Mouse (Mus musculus) myocyte (in vitro differentiated cells): ENCODE measurements at regions not wholly inside any gene's neighbourhood (a gene's known extent, or its start where the extent isn't known, plus 50 kb on each side); places are given as distances from the start of the nearest gene placed in this dataset.
A peak's percentile ranks its signal among the peaks of the same experiment; 100 is the strongest.

Experiments
- H3K27me3 ChIP-seq: one replicate; pipeline ENCODE4 v1.6.1; 2011; ENCODE audit not compliant: control insufficient read depth, insufficient read depth, insufficient read length
- H3K36me3 ChIP-seq: one replicate; pipeline ENCODE4 v1.6.1; 2011; ENCODE audit not compliant: control insufficient read depth, insufficient read depth
- H3K4me2 ChIP-seq: one replicate; pipeline ENCODE4 v1.6.1; 2011; ENCODE audit warnings: low read depth, control low read depth
- H3K4me3 ChIP-seq: one replicate; pipeline ENCODE4 v1.5.1; 2011; ENCODE audit warnings: mild to moderate bottlenecking, control low read depth, moderate library complexity
- H3K79me2 ChIP-seq: one replicate; pipeline ENCODE4 v1.6.1; 2011; ENCODE audit not compliant: control insufficient read depth, insufficient read depth
- H3ac ChIP-seq: one replicate; pipeline ENCODE4 v1.6.1; 2011; ENCODE audit not compliant: control insufficient read depth, insufficient read length
- CEBPB ChIP-seq: IDR thresholded peaks from 2 replicates; pipeline ENCODE4 v1.6.1; 2011; ENCODE audit warnings: mild to moderate bottlenecking, moderate library complexity; ENCODE audit not compliant: poor library complexity, insufficient read depth, severe bottlenecking
- E2F4 ChIP-seq: IDR thresholded peaks from one replicate; pipeline ENCODE4 v1.6.1; 2011; ENCODE audit warnings: mild to moderate bottlenecking, control low read depth, moderate library complexity; ENCODE audit not compliant: insufficient read depth
- MAX ChIP-seq: IDR thresholded peaks from one replicate; pipeline ENCODE4 v1.6.1; 2011; ENCODE audit warnings: low read depth, mild to moderate bottlenecking, control low read depth
- MYOD1 ChIP-seq, 3 experiments: IDR thresholded peaks; one replicate each; pipeline ENCODE4 v1.6.1; 2011; ENCODE audit warnings: control low read depth in 2 of 3, low read depth in 2 of 3, mild to moderate bottlenecking in 2 of 3, moderate library complexity in 1 of 3; ENCODE audit not compliant: insufficient read length in 2 of 3, control insufficient read depth in 1 of 3
- MYOG ChIP-seq, 3 experiments: IDR thresholded peaks; one replicate each; pipeline ENCODE4 v1.6.1; 2011; ENCODE audit warnings: control low read depth in 2 of 3, low read depth in 2 of 3, mild to moderate bottlenecking in 2 of 3; ENCODE audit not compliant: insufficient read length in 2 of 3, control insufficient read depth in 1 of 3, insufficient read depth in 1 of 3
- POLR2A ChIP-seq: IDR thresholded peaks from one replicate; pipeline ENCODE4 v1.6.1; 2011; ENCODE audit warnings: low read depth, mild to moderate bottlenecking, control low read depth, moderate library complexity; ENCODE audit not compliant: insufficient read length
- POLR2AphosphoS2 ChIP-seq: IDR thresholded peaks from one replicate; pipeline ENCODE4 v1.6.1; 2011; ENCODE audit warnings: low read depth, control low read depth; ENCODE audit not compliant: insufficient read length
- REST ChIP-seq: IDR thresholded peaks from one replicate; pipeline ENCODE4 v1.6.1; 2011; ENCODE audit warnings: mild to moderate bottlenecking, control low read depth, moderate library complexity; ENCODE audit not compliant: insufficient read depth, insufficient read length
- SRF ChIP-seq: IDR thresholded peaks from one replicate; pipeline ENCODE4 v1.6.1; 2011; ENCODE audit warnings: low read depth; ENCODE audit not compliant: control insufficient read depth, insufficient read length
- TCF12 ChIP-seq: IDR thresholded peaks from one replicate; pipeline ENCODE4 v1.6.1; 2011; ENCODE audit warnings: mild to moderate bottlenecking, control low read depth; ENCODE audit not compliant: poor library complexity, insufficient read depth, severe bottlenecking
- TCF3 ChIP-seq: IDR thresholded peaks from one replicate; pipeline ENCODE4 v1.6.1; 2011; ENCODE audit warnings: low read depth, control low read depth; ENCODE audit not compliant: insufficient read length
- USF1 ChIP-seq: IDR thresholded peaks from one replicate; pipeline ENCODE4 v1.6.1; 2011; ENCODE audit warnings: low read depth, mild to moderate bottlenecking, control low read depth, moderate library complexity

- no peak overlapping the region for H3ac ChIP-seq
- TF ChIP-seq POLR2AphosphoS2 (no peak), MYOD1 (IDR thresholded peaks at IDR 0.05; ENCODE audit: control insufficient read depth in 1 of 3, insufficient read length in 2 of 3, low read depth in 2 of 3) (no peak), E2F4 (no peak), TCF3 (no peak), USF1 (no peak), TCF12 (no peak), CEBPB (no peak), MYOG (IDR thresholded peaks at IDR 0.05; ENCODE audit: control insufficient read depth in 1 of 3, insufficient read depth in 1 of 3, insufficient read length in 2 of 3, low read depth in 2 of 3) (no peak), REST (no peak), SRF (no peak), POLR2A (no peak), MAX (no peak)
- no peaks in the 10 kb centered on the region for H3K79me2 ChIP-seq
- no peaks in the 10 kb centered on the region for H3K36me3 ChIP-seq
- H3K4me3 ChIP-seq, result no peak overlapping the region
- H3K4me2 ChIP-seq, result no peak overlapping the region
- no peaks in the 10 kb centered on the region for H3K27me3 ChIP-seq
These were observed 68.3 kb downstream of the Cd83 start for GRCm38 (mm10) chr13:43852888-43853287.

GRCm38 (mm10) chr13:43854973-43855372 is 70.4 kb downstream of the Cd83 start:
- Histone ChIP-seq H3K27me3 (no peaks in the 10 kb centered on the region), H3K79me2 (no peaks in the 10 kb centered on the region)

GRCm38 (mm10) chr13:43860932-43861331 is 76.4 kb downstream of the Cd83 start:
- no peaks in the 10 kb centered on the region for H3K27me3 ChIP-seq
- TF ChIP-seq MYOD1 (IDR thresholded peaks at IDR 0.05; ENCODE audit: control insufficient read depth in 1 of 3, insufficient read length in 2 of 3, low read depth in 2 of 3) (no peak), POLR2A (no peak), TCF12 (no peak), USF1 (no peak), CEBPB (no peak), SRF (no peak), E2F4 (no peak), REST (no peak), TCF3 (no peak), POLR2AphosphoS2 (no peak), MAX (no peak), MYOG (IDR thresholded peaks at IDR 0.05; ENCODE audit: control insufficient read depth in 1 of 3, insufficient read depth in 1 of 3, insufficient read length in 2 of 3, low read depth in 2 of 3) (no peak)
- H3ac ChIP-seq, result no peak overlapping the region
- no peak overlapping the region for H3K4me2 ChIP-seq
- no peaks in the 10 kb centered on the region for H3K36me3 ChIP-seq
- no peak overlapping the region for H3K4me3 ChIP-seq
- no peaks in the 10 kb centered on the region for H3K79me2 ChIP-seq

More at GRCm38 (mm10) chr13:43854973-43855372, 70.4 kb downstream of the Cd83 start:
- TF ChIP-seq SRF (no peak), TCF12 (no peak), POLR2A (no peak), CEBPB (no peak), USF1 (no peak), MYOD1 (IDR thresholded peaks at IDR 0.05; ENCODE audit: control insufficient read depth in 1 of 3, insufficient read length in 2 of 3, low read depth in 2 of 3) (no peak), E2F4 (no peak), TCF3 (no peak), MYOG (IDR thresholded peaks at IDR 0.05; ENCODE audit: control insufficient read depth in 1 of 3, insufficient read depth in 1 of 3, insufficient read length in 2 of 3, low read depth in 2 of 3) (no peak), REST (no peak)
- no peak overlapping the region for H3K4me3 ChIP-seq
- no peak overlapping the region for H3K4me2 ChIP-seq
- H3ac ChIP-seq, result no peak overlapping the region
- no peaks in the 10 kb centered on the region for H3K36me3 ChIP-seq

- Histone ChIP-seq H3K4me3 (no peak overlapping the region), H3K36me3 (no peaks in the 10 kb centered on the region), H3K27me3 (no peaks in the 10 kb centered on the region), H3K4me2 (no peak overlapping the region), H3ac (no peak overlapping the region), H3K79me2 (no peaks in the 10 kb centered on the region)
- TF ChIP-seq MYOG (IDR thresholded peaks at IDR 0.05; ENCODE audit: control insufficient read depth in 1 of 3, insufficient read depth in 1 of 3, insufficient read length in 2 of 3, low read depth in 2 of 3) (peak in 1 of 3 experiments; percentile 39), MAX (no peak), REST (no peak), MYOD1 (IDR thresholded peaks at IDR 0.05; ENCODE audit: control insufficient read depth in 1 of 3, insufficient read length in 2 of 3, low read depth in 2 of 3) (peak in 2 of 3 experiments; percentile 30 to 76), TCF12 (no peak)
These were observed 76.8 kb downstream of the Cd83 start for GRCm38 (mm10) chr13:43861424-43861823.

GRCm38 (mm10) chr13:43862056-43862455 is 77.5 kb downstream of the Cd83 start:
- H3K4me2 ChIP-seq, result no peak overlapping the region
- no peaks in the 10 kb centered on the region for H3K79me2 ChIP-seq
- no peaks in the 10 kb centered on the region for H3K36me3 ChIP-seq
- TF ChIP-seq E2F4 (no peak), MYOG (IDR thresholded peaks at IDR 0.05; ENCODE audit: control insufficient read depth in 1 of 3, insufficient read depth in 1 of 3, insufficient read length in 2 of 3, low read depth in 2 of 3) (no peak), USF1 (no peak), TCF3 (no peak), SRF (no peak), POLR2A (no peak)
- H3K27me3 ChIP-seq, result no peaks in the 10 kb centered on the region
- H3ac ChIP-seq, result no peak overlapping the region
- no peak overlapping the region for H3K4me3 ChIP-seq
